Mouse (Mus musculus) myocyte (in vitro differentiated cells): ENCODE measurements around the gene Rac3.

ENCODE experiments used
- CEBPB ChIP-seq: IDR thresholded peaks from 2 replicates; pipeline ENCODE4 v1.6.1; 2011; ENCODE audit warnings: mild to moderate bottlenecking, moderate library complexity; ENCODE audit not compliant: poor library complexity, insufficient read depth, severe bottlenecking
- E2F4 ChIP-seq: IDR thresholded peaks from one replicate; pipeline ENCODE4 v1.6.1; 2011; ENCODE audit warnings: mild to moderate bottlenecking, control low read depth, moderate library complexity; ENCODE audit not compliant: insufficient read depth
- MAX ChIP-seq: IDR thresholded peaks from one replicate; pipeline ENCODE4 v1.6.1; 2011; ENCODE audit warnings: low read depth, mild to moderate bottlenecking, control low read depth
- MYOG ChIP-seq, 3 experiments: IDR thresholded peaks; one replicate each; pipeline ENCODE4 v1.6.1; 2011; ENCODE audit warnings: control low read depth in 2 of 3, low read depth in 2 of 3, mild to moderate bottlenecking in 2 of 3; ENCODE audit not compliant: insufficient read length in 2 of 3, control insufficient read depth in 1 of 3, insufficient read depth in 1 of 3
- POLR2A ChIP-seq: IDR thresholded peaks from one replicate; pipeline ENCODE4 v1.6.1; 2011; ENCODE audit warnings: low read depth, mild to moderate bottlenecking, control low read depth, moderate library complexity; ENCODE audit not compliant: insufficient read length
- POLR2AphosphoS2 ChIP-seq: IDR thresholded peaks from one replicate; pipeline ENCODE4 v1.6.1; 2011; ENCODE audit warnings: low read depth, control low read depth; ENCODE audit not compliant: insufficient read length
- SRF ChIP-seq: IDR thresholded peaks from one replicate; pipeline ENCODE4 v1.6.1; 2011; ENCODE audit warnings: low read depth; ENCODE audit not compliant: control insufficient read depth, insufficient read length
- USF1 ChIP-seq: IDR thresholded peaks from one replicate; pipeline ENCODE4 v1.6.1; 2011; ENCODE audit warnings: low read depth, mild to moderate bottlenecking, control low read depth, moderate library complexity

DNA sequence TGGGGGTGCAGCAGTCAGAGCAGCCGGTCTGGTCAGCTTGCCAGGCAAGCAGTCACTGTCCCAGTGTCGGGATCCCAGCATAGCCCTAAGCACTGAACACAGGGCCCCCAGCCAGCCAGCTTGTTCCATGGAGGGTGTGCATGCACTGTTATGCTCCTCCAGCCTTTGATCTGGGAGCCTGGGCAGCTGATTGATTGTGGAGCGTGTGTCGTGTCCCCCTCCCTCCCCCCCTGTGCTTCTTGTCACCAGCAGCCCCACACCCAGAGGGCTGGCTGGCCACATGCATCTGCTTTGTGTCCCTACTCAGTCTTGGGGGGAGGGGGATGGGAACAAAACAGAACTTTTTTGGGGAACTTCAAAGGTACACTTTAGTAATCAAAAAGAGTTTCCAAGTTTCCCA lies 26.1 kb upstream of the Rac3 start:
- TF ChIP-seq USF1 (no peak), E2F4 (no peak), POLR2A (no peak), MAX (no peak), CEBPB (no peak), MYOG (IDR thresholded peaks at IDR 0.05; ENCODE audit: control insufficient read depth in 1 of 3, insufficient read depth in 1 of 3, insufficient read length in 2 of 3, low read depth in 2 of 3) (no peak), POLR2AphosphoS2 (no peak), SRF (no peak)
